33 mouse cellular contexts compared by ENCODE assay signal in the genomic region with DNA sequence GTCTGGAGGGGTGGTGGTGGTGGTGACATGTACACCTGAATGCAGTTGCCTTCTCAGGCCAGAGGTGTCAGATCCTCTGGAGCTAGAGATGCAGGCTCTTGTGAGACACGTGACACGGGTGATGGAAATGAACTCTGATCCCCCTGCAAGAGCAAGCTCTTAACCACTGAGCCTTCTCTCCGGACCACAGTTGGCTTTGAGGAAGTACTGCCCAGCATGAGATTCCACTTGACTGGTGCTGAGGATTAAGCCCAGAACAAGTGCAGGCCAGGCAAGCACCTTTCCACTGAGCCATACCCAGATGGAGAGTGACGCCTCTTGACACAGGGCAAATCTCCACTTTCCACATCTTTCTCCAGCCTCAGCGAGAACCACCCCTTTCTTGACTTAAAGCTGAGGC. TPM values are rescaled to one million over a fixed set of nuclear protein-coding genes. Genes with fewer than 3 reads are reported as not detected.
"Had no signal": no experiment of that assay in that cellular context is flagged by ENCODE, and none has a peak within 500 bp of the region (broad histone marks: within the 10 kb centered on the region; RNA-seq: fewer than 3 reads in every experiment).

No protein-coding gene starts in this region.

RNA-seq across cellular contexts. Expression of gene Art2b, which starts 26.0 kb away (rescaled TPM):
- total RNA-seq: heart, postnatal 10 days; heart, postnatal 14 days; heart, postnatal 25 days; heart, postnatal 36 days; heart, postnatal 4 days; hindbrain, postnatal 0 days; layer of hippocampus, adult 18-20 months; layer of hippocampus, adult 2 months; layer of hippocampus, adult 8-10 months; layer of hippocampus, postnatal 10 days; layer of hippocampus, postnatal 14 days; layer of hippocampus, postnatal 25 days; layer of hippocampus, postnatal 36 days; left cerebral cortex, adult 18-20 months; left cerebral cortex, adult 2 months had no signal
- polyA plus RNA-seq: heart, embryonic 10.5 days; heart, embryonic 11.5 days; heart, embryonic 12.5 days; heart, embryonic 13.5 days; heart, embryonic 14.5 days; heart, embryonic 15.5 days; heart, postnatal 0 days; hindbrain, embryonic 10.5 days; hindbrain, embryonic 11.5 days; hindbrain, embryonic 12.5 days; hindbrain, embryonic 13.5 days; hindbrain, embryonic 14.5 days; hindbrain, embryonic 15.5 days; hindbrain, embryonic 16.5 days; hindbrain, postnatal 0 days; kidney, embryonic 14.5 days; kidney, embryonic 15.5 days; kidney, embryonic 16.5 days; kidney, postnatal 0 days had no signal
